Mouse (Mus musculus) cerebellum, adult 9-11 months (tissue): ENCODE data around the gene Gjc3.

Experiments used
- DNase-seq: peaks from one replicate; pipeline ENCODE4 v3.0.0; 2022

The Gjc3 gene

DNA sequence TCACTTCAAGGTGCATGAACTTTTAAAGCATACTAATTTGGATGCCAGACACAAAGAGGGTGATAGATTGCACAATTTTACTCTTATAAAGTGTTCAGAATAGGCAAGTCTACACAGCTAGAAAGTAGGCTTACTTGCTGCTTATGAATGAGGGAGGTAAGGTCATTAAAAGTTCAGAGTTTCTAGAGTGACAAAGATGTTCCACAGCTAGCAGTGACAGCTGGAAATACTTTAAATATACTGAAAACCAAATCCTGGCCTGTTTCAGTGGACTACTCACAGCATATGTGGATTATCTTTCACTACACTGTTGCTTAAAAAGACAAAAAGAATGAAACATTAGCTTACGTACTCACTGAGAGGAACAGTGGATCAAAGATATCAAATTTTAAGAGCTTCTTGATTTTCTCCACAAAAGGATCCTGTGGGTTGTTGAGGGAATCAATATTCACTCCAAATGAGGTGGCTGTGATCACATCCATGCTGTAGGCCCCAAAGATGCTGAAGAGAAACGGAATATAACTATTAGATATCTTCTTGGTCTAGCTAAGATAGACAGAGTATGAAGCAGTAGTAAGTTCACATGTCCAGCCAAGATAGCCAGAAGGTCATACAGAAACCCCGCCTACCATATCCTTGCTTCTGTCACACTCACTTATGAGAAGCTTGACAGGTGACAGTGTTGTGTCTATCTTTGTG is 53.2 kb downstream of the Gjc3 start:
- DNase-seq, result no peak
